Mouse (Mus musculus) erythroblast, embryonic 14.5 days (primary cell): ENCODE data around the gene Pck2.

Experiments used
- GATA1 ChIP-seq: IDR thresholded peaks from 2 replicates; pipeline ENCODE4 v1.6.1; 2012; ENCODE audit warnings: low read length, inconsistent platforms, mixed read lengths
- TAL1 ChIP-seq: IDR thresholded peaks from 3 replicates; pipeline ENCODE4 v1.6.1; 2012; ENCODE audit warnings: low read length, inconsistent platforms, mixed read lengths

GRCm38 (mm10) chr14:55542268-55542667 lies 2.2 kb downstream of the Pck2 start:
- TF ChIP-seq GATA1: no peak
- no peak for TF ChIP-seq TAL1
